Mouse (Mus musculus): Measurements from ENCODE around the gene Clpp. TPM values are rescaled to one million over a fixed set of nuclear protein-coding genes. Genes with fewer than 3 reads are reported as not detected.

Clpp gene
- polyA plus RNA-seq, 1 experiment from 2014 or later: 178 TPM

GRCm38 (mm10) chr17:56984886-56985285 lies 5.2 kb upstream of the Clpp start:
- H3K36me3 ChIP-seq (ENCODE audit: control insufficient read depth, insufficient read depth): no peaks in the 10 kb centered on the region
- no peak overlapping the region for H3K4me2 ChIP-seq (ENCODE audit: low read length)
- H3K27ac ChIP-seq (ENCODE audit: low read length): no peak overlapping the region
- no peaks in the 10 kb centered on the region for H3K27me3 ChIP-seq (replicated peaks; ENCODE audit: control insufficient read depth, insufficient read depth, low read length)
- H3K9ac ChIP-seq (replicated peaks; ENCODE audit: low read depth, low read length): no peak overlapping the region
- no peak for ATAC-seq
- no peak overlapping the region for H3K4me3 ChIP-seq (replicated peaks; ENCODE audit: low read length)
- H3K9me3 ChIP-seq (ENCODE audit: control insufficient read depth, low read length): no peaks in the 10 kb centered on the region
- peaks cover 3% of the 10 kb centered on the region; the same call in 1 of the 2 replicates for H3K4me1 ChIP-seq (replicated peaks; ENCODE audit: control insufficient read depth, insufficient read depth, low read length)
- WGBS: 84% methylated on average over 9 of the region's 9 CpGs

DNA sequence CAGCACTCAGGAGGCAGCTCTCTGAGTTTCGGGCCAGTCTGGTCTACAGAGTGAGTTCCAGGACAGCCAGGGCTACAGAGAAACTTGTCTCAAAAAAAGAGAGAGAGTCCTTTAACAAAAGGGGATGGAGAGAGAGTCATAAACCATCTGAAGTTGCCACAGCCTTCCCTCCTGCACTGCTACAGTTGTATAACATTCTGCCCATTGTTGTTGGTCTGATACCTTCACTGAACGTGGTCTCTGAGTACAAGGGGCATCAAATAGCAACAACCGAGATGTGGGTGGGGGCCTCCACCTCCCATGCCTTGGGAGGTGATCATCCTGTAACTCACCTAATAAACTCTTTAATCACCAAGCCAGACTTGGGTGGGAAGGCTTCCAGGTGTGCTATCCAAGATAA lies 4.4 kb upstream of the Clpp start:
- no peak for ATAC-seq
- Histone ChIP-seq H3K27me3 (replicated peaks; ENCODE audit: control insufficient read depth, insufficient read depth, low read length) (no peaks in the 10 kb centered on the region), H3K4me3 (replicated peaks; ENCODE audit: low read length) (no peak overlapping the region), H3K36me3 (ENCODE audit: control insufficient read depth, insufficient read depth) (no peaks in the 10 kb centered on the region), H3K27ac (ENCODE audit: low read length) (no peak overlapping the region), H3K9me3 (ENCODE audit: control insufficient read depth, low read length) (no peaks in the 10 kb centered on the region), H3K4me1 (replicated peaks; ENCODE audit: control insufficient read depth, insufficient read depth, low read length) (peaks cover 3% of the 10 kb centered on the region), H3K9ac (replicated peaks; ENCODE audit: low read depth, low read length) (no peak overlapping the region), H3K4me2 (ENCODE audit: low read length) (no peak overlapping the region)
- WGBS: 78% methylated on average over 3 of the region's 3 CpGs

DNA sequence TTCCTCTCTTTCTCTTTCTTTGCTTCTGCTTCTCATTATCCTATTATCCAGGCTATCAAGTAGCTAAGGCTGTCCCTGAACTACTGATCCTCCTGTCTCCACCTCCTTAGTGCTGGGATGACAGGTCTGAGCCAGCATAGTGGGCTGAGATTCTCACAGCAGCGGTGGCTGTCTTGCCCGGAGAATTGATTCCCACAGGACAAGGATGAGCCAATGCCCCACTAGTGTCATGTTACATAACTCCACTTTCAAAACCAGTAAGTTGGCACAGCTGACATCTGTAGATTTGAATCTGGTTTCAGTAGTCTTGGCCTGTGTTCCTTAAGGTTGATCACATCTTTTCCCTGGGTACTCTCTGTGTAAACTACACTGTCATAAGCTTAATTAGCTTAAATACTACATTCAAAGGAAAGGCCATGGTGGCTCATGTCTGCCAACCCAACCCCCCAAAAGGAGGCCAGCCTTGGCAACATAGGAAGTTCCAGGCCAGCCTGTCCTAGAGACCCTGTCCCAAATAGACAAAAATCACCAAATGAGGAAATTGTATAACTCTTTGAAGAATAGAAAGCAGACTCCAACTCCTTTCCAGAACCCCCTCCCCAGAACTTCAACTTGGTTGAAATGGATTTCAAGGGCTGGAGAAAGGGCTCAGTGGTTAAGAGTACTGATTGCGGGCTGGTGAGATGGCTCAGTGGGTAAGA lies 3.9 kb upstream of the Clpp start:
- Histone ChIP-seq H3K4me2 (ENCODE audit: low read length) (no peak overlapping the region), H3K4me1 (replicated peaks; ENCODE audit: control insufficient read depth, insufficient read depth, low read length) (peaks cover 9% of the 10 kb centered on the region), H3K27me3 (replicated peaks; ENCODE audit: control insufficient read depth, insufficient read depth, low read length) (no peaks in the 10 kb centered on the region), H3K36me3 (ENCODE audit: control insufficient read depth, insufficient read depth) (no peaks in the 10 kb centered on the region), H3K4me3 (replicated peaks; ENCODE audit: low read length) (no peak overlapping the region), H3K9me3 (ENCODE audit: control insufficient read depth, low read length) (no peaks in the 10 kb centered on the region), H3K27ac (ENCODE audit: low read length) (no peak overlapping the region), H3K9ac (replicated peaks; ENCODE audit: low read depth, low read length) (no peak overlapping the region)
- no peak for ATAC-seq
- WGBS: 91% methylated on average over 3 of the region's 3 CpGs

- Histone ChIP-seq H3K4me3 (replicated peaks; ENCODE audit: low read length) (no peak overlapping the region), H3K27me3 (replicated peaks; ENCODE audit: control insufficient read depth, insufficient read depth, low read length) (no peaks in the 10 kb centered on the region), H3K4me2 (ENCODE audit: low read length) (no peak overlapping the region), H3K9me3 (ENCODE audit: control insufficient read depth, low read length) (no peaks in the 10 kb centered on the region), H3K27ac (ENCODE audit: low read length) (no peak overlapping the region), H3K9ac (replicated peaks; ENCODE audit: low read depth, low read length) (no peak overlapping the region), H3K36me3 (ENCODE audit: control insufficient read depth, insufficient read depth) (0 out of 2 replicates have a peak, but pooled peaks cover 6% of the 10 kb centered on the region), H3K4me1 (replicated peaks; ENCODE audit: control insufficient read depth, insufficient read depth, low read length) (peaks cover 13% of the 10 kb centered on the region)
- no peak for ATAC-seq
- 86% methylated on average over 7 of the region's 7 CpGs for WGBS
Measured at GRCm38 (mm10) chr17:56988441-56988840, 1.7 kb upstream of the Clpp start.

- H3K4me2 ChIP-seq (ENCODE audit: low read length): peak overlapping the region; percentile 90
- H3K4me3 ChIP-seq (replicated peaks; ENCODE audit: low read length): peak overlapping the region; percentile 69
- H3K27ac ChIP-seq (ENCODE audit: low read length): peak overlapping the region; percentile 73; the same call in 1 of the 2 replicates
- peak overlapping the region; percentile 85 for H3K9ac ChIP-seq (replicated peaks; ENCODE audit: low read depth, low read length)
- no peaks in the 10 kb centered on the region for H3K27me3 ChIP-seq (replicated peaks; ENCODE audit: control insufficient read depth, insufficient read depth, low read length)
- H3K4me1 ChIP-seq (replicated peaks; ENCODE audit: control insufficient read depth, insufficient read depth, low read length): peaks cover 13% of the 10 kb centered on the region
- H3K36me3 ChIP-seq (ENCODE audit: control insufficient read depth, insufficient read depth): peaks cover 8% of the 10 kb centered on the region; the same call in 1 of the 2 replicates
- WGBS: 70% methylated on average over 7 of the region's 7 CpGs
- H3K9me3 ChIP-seq (ENCODE audit: control insufficient read depth, low read length): no peaks in the 10 kb centered on the region
- no peak for ATAC-seq
Measured at GRCm38 (mm10) chr17:56988921-56989430, 1.1 kb upstream of the Clpp start.

DNA sequence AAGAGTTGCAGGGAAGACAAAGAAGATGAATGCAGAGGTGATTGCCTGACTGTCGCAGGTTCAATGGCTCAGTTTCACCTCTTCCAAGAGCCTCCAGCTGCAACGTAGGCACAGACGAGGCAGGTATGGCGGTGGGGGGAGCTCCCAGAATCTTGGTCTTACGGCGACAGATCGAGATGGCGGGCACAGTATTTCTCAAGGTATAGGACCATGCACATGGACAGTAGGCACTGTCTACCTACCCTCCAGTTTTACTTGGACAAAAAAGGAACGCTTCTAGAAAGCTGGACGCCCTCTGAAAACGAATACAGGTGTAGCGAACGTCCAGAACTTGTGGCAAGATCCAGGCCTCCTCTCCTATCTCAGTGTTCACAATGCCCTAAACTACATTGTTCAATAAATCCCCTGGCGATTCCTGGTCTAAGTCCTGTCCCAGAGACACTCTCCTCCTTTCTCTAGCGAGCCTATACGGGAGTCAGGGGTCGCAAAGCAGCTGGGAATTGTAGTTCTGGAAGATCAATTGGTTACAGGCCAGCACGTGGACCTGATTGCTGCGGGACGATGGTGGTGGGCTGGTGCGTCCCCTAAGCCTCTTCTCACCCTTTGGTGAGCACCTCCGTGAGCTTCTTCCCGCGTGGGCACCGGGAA lies 514 bp upstream of the Clpp start:
- peak; percentile 93 for ATAC-seq
- H3K9ac ChIP-seq (replicated peaks; ENCODE audit: low read depth, low read length): peak overlapping the region; percentile 85

GRCm38 (mm10) chr17:56990966-56991365 lies 861 bp downstream of the Clpp start:
- H3K27ac ChIP-seq (ENCODE audit: low read length): no peak overlapping the region
- peak overlapping the region; percentile 90 for H3K4me2 ChIP-seq (ENCODE audit: low read length)
- no peaks in the 10 kb centered on the region for H3K27me3 ChIP-seq (replicated peaks; ENCODE audit: control insufficient read depth, insufficient read depth, low read length)
- H3K4me3 ChIP-seq (replicated peaks; ENCODE audit: low read length): peak overlapping the region; percentile 69
- peaks cover 20% of the 10 kb centered on the region for H3K36me3 ChIP-seq (ENCODE audit: control insufficient read depth, insufficient read depth)
- peaks cover 13% of the 10 kb centered on the region for H3K4me1 ChIP-seq (replicated peaks; ENCODE audit: control insufficient read depth, insufficient read depth, low read length)
- no peaks in the 10 kb centered on the region for H3K9me3 ChIP-seq (ENCODE audit: control insufficient read depth, low read length)
- ATAC-seq: no peak
- peak overlapping the region; percentile 85 for H3K9ac ChIP-seq (replicated peaks; ENCODE audit: low read depth, low read length)
- 70% methylated on average over 2 of the region's 2 CpGs for WGBS

More for the DNA sequence above, 514 bp upstream of the Clpp start:
- Histone ChIP-seq H3K36me3 (ENCODE audit: control insufficient read depth, insufficient read depth) (peaks cover 8% of the 10 kb centered on the region; the same call in 1 of the 2 replicates), H3K9me3 (ENCODE audit: control insufficient read depth, low read length) (no peaks in the 10 kb centered on the region), H3K4me3 (replicated peaks; ENCODE audit: low read length) (peak overlapping the region; percentile 69), H3K27me3 (replicated peaks; ENCODE audit: control insufficient read depth, insufficient read depth, low read length) (no peaks in the 10 kb centered on the region), H3K4me1 (replicated peaks; ENCODE audit: control insufficient read depth, insufficient read depth, low read length) (peaks cover 13% of the 10 kb centered on the region), H3K4me2 (ENCODE audit: low read length) (peak overlapping the region; percentile 90), H3K27ac (ENCODE audit: low read length) (peak overlapping the region; percentile 73)
- 2% methylated on average over 25 of the region's 25 CpGs for WGBS

DNA sequence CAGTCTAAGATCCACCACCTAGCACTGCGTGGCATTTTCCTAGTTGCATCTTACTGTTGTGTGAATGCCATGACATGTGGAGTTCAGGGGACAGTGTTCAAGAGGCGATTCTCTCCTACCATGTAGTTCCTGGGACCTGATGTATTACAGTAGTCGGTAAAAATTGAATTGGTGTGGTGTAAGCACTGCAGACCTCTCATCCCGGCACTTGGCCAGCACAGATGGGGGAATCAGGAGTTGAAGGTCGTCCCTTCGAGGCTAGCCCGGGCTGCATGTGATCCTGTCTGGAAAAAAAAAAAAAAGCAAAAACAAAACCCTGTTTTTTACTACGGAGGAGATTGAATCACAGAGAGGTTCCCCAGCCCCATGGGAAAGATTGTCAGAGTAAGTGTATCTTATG lies 4.9 kb downstream of the Clpp start:
- Histone ChIP-seq H3K36me3 (ENCODE audit: control insufficient read depth, insufficient read depth) (peaks cover 25% of the 10 kb centered on the region), H3K4me2 (ENCODE audit: low read length) (no peak overlapping the region), H3K27me3 (replicated peaks; ENCODE audit: control insufficient read depth, insufficient read depth, low read length) (no peaks in the 10 kb centered on the region), H3K27ac (ENCODE audit: low read length) (no peak overlapping the region), H3K9ac (replicated peaks; ENCODE audit: low read depth, low read length) (no peak overlapping the region), H3K4me3 (replicated peaks; ENCODE audit: low read length) (no peak overlapping the region), H3K4me1 (replicated peaks; ENCODE audit: control insufficient read depth, insufficient read depth, low read length) (peaks cover 18% of the 10 kb centered on the region), H3K9me3 (ENCODE audit: control insufficient read depth, low read length) (no peaks in the 10 kb centered on the region)
- ATAC-seq: no peak
- 92% methylated on average over 8 of the region's 8 CpGs for WGBS

- 81% methylated on average over 2 of the region's 2 CpGs for WGBS
- Histone ChIP-seq H3K9ac (replicated peaks; ENCODE audit: low read depth, low read length) (no peak overlapping the region), H3K4me1 (replicated peaks; ENCODE audit: control insufficient read depth, insufficient read depth, low read length) (peaks cover 11% of the 10 kb centered on the region), H3K9me3 (ENCODE audit: control insufficient read depth, low read length) (no peaks in the 10 kb centered on the region), H3K27ac (ENCODE audit: low read length) (no peak overlapping the region), H3K27me3 (replicated peaks; ENCODE audit: control insufficient read depth, insufficient read depth, low read length) (no peaks in the 10 kb centered on the region), H3K36me3 (ENCODE audit: control insufficient read depth, insufficient read depth) (peaks cover 25% of the 10 kb centered on the region), H3K4me2 (ENCODE audit: low read length) (no peak overlapping the region), H3K4me3 (replicated peaks; ENCODE audit: low read length) (no peak overlapping the region)
- ATAC-seq: no peak
Measured at GRCm38 (mm10) chr17:56996506-56996905, 6.4 kb downstream of the Clpp start.

All from forebrain, embryonic 16.5 days (tissue).